In the genomic region with DNA sequence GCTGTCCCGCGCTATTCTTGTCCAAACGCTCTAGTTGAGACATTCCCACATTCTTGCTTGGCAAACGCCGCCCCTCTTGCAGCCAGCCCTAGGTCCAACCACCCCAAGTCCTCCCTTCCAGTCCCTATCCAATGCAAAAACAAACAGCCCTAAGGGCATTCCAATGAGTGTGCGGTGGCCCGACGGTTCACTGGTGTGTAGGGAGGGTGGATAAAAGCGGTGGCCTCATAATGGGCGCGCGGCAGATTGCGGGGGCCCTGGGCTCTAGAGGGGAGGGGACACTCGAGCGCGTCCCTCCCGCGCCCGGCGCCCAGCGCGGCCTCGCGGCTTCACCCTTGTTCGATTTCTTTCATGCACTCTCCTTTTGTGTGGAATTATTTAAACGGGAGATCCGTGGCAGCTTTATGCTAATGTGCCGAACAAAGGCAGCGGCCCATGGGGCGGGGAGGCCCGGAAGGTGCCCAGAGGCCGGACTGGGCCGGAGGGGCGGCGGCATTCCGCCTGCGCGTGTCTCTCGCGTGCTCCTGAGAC, we compare ENCODE assay signal across 8 mouse cellular contexts. TPM values are rescaled to one million over a fixed set of nuclear protein-coding genes. Genes with fewer than 3 reads are reported as not detected.
DNase-seq lines count a peak whose midpoint lies in the region; ATAC-seq and TF ChIP-seq lines count a peak whose summit lies in the region.

No protein-coding gene starts in this region.

- intact Hi-C loops in gastrocnemius, adult 2 months (cut with DNase I): loop anchor here (10.0 kb wide), 1 partner anchor 167 kb away; no protein-coding TSS in a partner anchor

- no peaks in the 10 kb centered on the region for H3K36me3 ChIP-seq in ES-E14 (ENCODE audit: control insufficient read depth, insufficient read depth, low read length, poor library complexity, severe bottlenecking)
- no peaks in the 10 kb centered on the region for H3K36me3 ChIP-seq in heart, embryonic 14.5 days (ENCODE audit: control insufficient read depth, insufficient read depth, low read length)
- no peaks in the 10 kb centered on the region for H3K36me3 ChIP-seq in limb, embryonic 15.5 days

- no peak for TF ChIP-seq CTCF in gastrocnemius, adult 2 months (IDR thresholded peaks at IDR 0.05)

- WGBS in heart, embryonic 14.5 days: under 1% methylated on average over 40 of the region's 40 CpGs
- 1% methylated on average over 40 of the region's 40 CpGs for WGBS in limb, embryonic 15.5 days

- peak; percentile 21 for DNase-seq in gastrocnemius, adult 2 months
- no peak for DNase-seq in gastrocnemius, adult 8-10 months (ENCODE audit: low spot score in 2 of 2)
- DNase-seq in ES-E14 (ENCODE audit: low read depth, low spot score): no peak
- no peak for DNase-seq in thymus, postnatal 36 days
- DNase-seq in gastrocnemius, adult 18-20 months (ENCODE audit: low spot score): no peak
- DNase-seq in layer of hippocampus, postnatal 14 days (ENCODE audit: low spot score in 2 of 2): no peak

- H3K4me2 ChIP-seq in heart, embryonic 14.5 days (ENCODE audit: low read length): peak overlapping the region; percentile 66
- H3K4me2 ChIP-seq in limb, embryonic 15.5 days: peak overlapping the region; percentile 36

- peaks cover 0 to 11% of the 10 kb centered on the region in 2 experiments; a peak in 1 of 4 replicates for H3K4me1 ChIP-seq in ES-E14 (ENCODE audit: control insufficient read depth in 2 of 2, insufficient read depth in 2 of 2, low read length in 2 of 2, poor library complexity in 1 of 2)
- peaks cover 15 to 40% of the 10 kb centered on the region in 2 experiments for H3K4me1 ChIP-seq in heart, embryonic 14.5 days (ENCODE audit: control insufficient read depth in 2 of 2, insufficient read depth in 2 of 2, low read length in 2 of 2)
- H3K4me1 ChIP-seq in limb, embryonic 15.5 days: peaks cover 39% of the 10 kb centered on the region

- peak overlapping the region; percentile 55 for H3K4me3 ChIP-seq in gastrocnemius, adult 2 months
- peak overlapping the region; percentile 8 to 13; a peak in 2 of 4 replicates for H3K4me3 ChIP-seq in ES-E14 (ENCODE audit: insufficient read depth in 1 of 2, low read depth in 1 of 2, low read length in 2 of 2, poor library complexity in 1 of 2, severe bottlenecking in 1 of 2)
- peak overlapping the region; percentile 28 to 41 for H3K4me3 ChIP-seq in heart, embryonic 14.5 days (ENCODE audit: control insufficient read depth in 1 of 2, insufficient read depth in 1 of 2, low read depth in 1 of 2, low read length in 2 of 2)
- peak overlapping the region; percentile 24 for H3K4me3 ChIP-seq in limb, embryonic 15.5 days

- no peak overlapping the region for H3K9ac ChIP-seq in ES-E14 (ENCODE audit: insufficient read depth, low read depth, low read length, poor library complexity, severe bottlenecking)
- H3K9ac ChIP-seq in heart, embryonic 14.5 days (ENCODE audit: low read length): no peak overlapping the region
- no peak overlapping the region for H3K9ac ChIP-seq in limb, embryonic 15.5 days

- ATAC-seq in heart, embryonic 14.5 days (ENCODE audit: insufficient number of reproducible peaks, insufficient read depth, low FRiP score, low read depth): no peak
- ATAC-seq in limb, embryonic 15.5 days (ENCODE audit: insufficient number of reproducible peaks, low FRiP score, low TSS enrichment, low read depth): no peak

- H3K27me3 ChIP-seq in heart, embryonic 14.5 days (ENCODE audit: control insufficient read depth, insufficient read depth, low read length): peaks cover 80% of the 10 kb centered on the region
- H3K27me3 ChIP-seq in limb, embryonic 15.5 days: peaks cover 85% of the 10 kb centered on the region

- H3K27ac ChIP-seq in gastrocnemius, adult 2 months: no peak overlapping the region
- no peak overlapping the region for H3K27ac ChIP-seq in ES-E14 (ENCODE audit: insufficient read depth, low read depth, low read length, poor library complexity, severe bottlenecking)
- no peak overlapping the region for H3K27ac ChIP-seq in heart, embryonic 14.5 days (replicated peaks in 1 of 2; ENCODE audit: control insufficient read depth in 1 of 2, insufficient read depth in 1 of 2, low read depth in 2 of 2, low read length in 2 of 2)
- H3K27ac ChIP-seq in limb, embryonic 15.5 days: no peak overlapping the region

- in situ Hi-C loops in ES-E14 (cut with MboI; ENCODE audit: low sequenced_read_pairs in 2 of 2, unreplicated experiment in 2 of 2): loop anchor here in 1 of 2 experiments (25.0 kb wide), 2 partner anchors 256 to 1819 kb away; partner anchors contain the start of gene Foxa2

- H3K9me3 ChIP-seq in ES-E14 (ENCODE audit: control insufficient read depth, insufficient read depth, low read depth, low read length): no peaks in the 10 kb centered on the region
- no peaks in the 10 kb centered on the region for H3K9me3 ChIP-seq in heart, embryonic 14.5 days (ENCODE audit: control insufficient read depth, low read length)
- no peaks in the 10 kb centered on the region for H3K9me3 ChIP-seq in limb, embryonic 15.5 days

TF ChIP-seq in ES-E14, 5 proteins besides CTCF, POLR2A, EP300 and RAD21:
- TF ChIP-seq ZNF384 (IDR thresholded peaks at IDR 0.05; ENCODE audit: low read depth, low read length) (no peak), HCFC1 (IDR thresholded peaks at IDR 0.05; ENCODE audit: borderline replicate concordance, insufficient read depth, low read length) (no peak), ZC3H11A (IDR thresholded peaks at IDR 0.05; ENCODE audit: borderline replicate concordance, low read depth, low read length) (no peak), MAFK (IDR thresholded peaks at IDR 0.05; ENCODE audit: insufficient read depth, low read depth, low read length) (no peak), CHD2 (IDR thresholded peaks at IDR 0.05; ENCODE audit: low read depth, low read length) (no peak)
TF ChIP-seq in ES-E14: peak in this region for 0.

RNA-seq across cellular contexts. Expression of gene Insm1, which starts 3.5 kb away (rescaled TPM):
- not detected for total RNA-seq in gastrocnemius, adult 2 months (2021)
- not detected for total RNA-seq in gastrocnemius, adult 8-10 months (2022)
- total RNA-seq in ES-E14 (2012; rRNA removed): 1.4 and 3.0 TPM in 2 replicates
- not detected in 2 replicates for polyA plus RNA-seq in heart, embryonic 14.5 days (2014; fragmentation: Nextera tagmentation; extraction: Ambion mirVana)
- polyA plus RNA-seq in limb, embryonic 15.5 days (2015; fragmentation: Nextera tagmentation; extraction: Ambion mirVana): 0.06 TPM in 1 of 2 replicates, not detected in the other
- not detected for total RNA-seq in gastrocnemius, adult 18-20 months (2021)
- total RNA-seq in layer of hippocampus, postnatal 14 days (2021): 1 to 10 TPM; 7.2 to 8.4 TPM
